Mouse (Mus musculus): ENCODE measurements around the gene Pank4. TPM values are rescaled to one million over a fixed set of nuclear protein-coding genes. Genes with fewer than 3 reads are reported as not detected.

Gene Pank4
- polyA plus RNA-seq, 1 experiment from 2014 or later = 50.0 TPM

GRCm38 (mm10) chr4:154964581-154965235 lies 785 bp downstream of the Pank4 start:
- DNase-seq (ENCODE audit: low spot score) (no peak), ATAC-seq (ENCODE audit: insufficient number of reproducible peaks, low FRiP score, low TSS enrichment, low read depth) (peak; percentile 23; the same call in 1 of the 2 replicates)
- Histone ChIP-seq H3K36me3 (ENCODE audit: control insufficient read depth, insufficient read depth, low read length) (peaks cover 10% of the 10 kb centered on the region), H3K9ac (ENCODE audit: low read length) (peak overlapping the region; percentile 65), H3K27me3 (ENCODE audit: control insufficient read depth, insufficient read depth, low read length) (peaks cover 40% of the 10 kb centered on the region), H3K4me3 (ENCODE audit: low read depth, low read length) (peak overlapping the region; percentile 85), H3K27ac (replicated peaks; ENCODE audit: low read depth, low read length) (peak overlapping the region; percentile 38; the same call in 1 of the 2 replicates), H3K4me2 (ENCODE audit: low read depth, severe bottlenecking) (peak overlapping the region; percentile 88), H3K4me1 (ENCODE audit: control insufficient read depth, insufficient read depth, low read length) (peaks cover 30% of the 10 kb centered on the region), H3K9me3 (ENCODE audit: control insufficient read depth, low read length) (no peaks in the 10 kb centered on the region)
- 3% methylated on average over 36 of the region's 36 CpGs for WGBS

DNA sequence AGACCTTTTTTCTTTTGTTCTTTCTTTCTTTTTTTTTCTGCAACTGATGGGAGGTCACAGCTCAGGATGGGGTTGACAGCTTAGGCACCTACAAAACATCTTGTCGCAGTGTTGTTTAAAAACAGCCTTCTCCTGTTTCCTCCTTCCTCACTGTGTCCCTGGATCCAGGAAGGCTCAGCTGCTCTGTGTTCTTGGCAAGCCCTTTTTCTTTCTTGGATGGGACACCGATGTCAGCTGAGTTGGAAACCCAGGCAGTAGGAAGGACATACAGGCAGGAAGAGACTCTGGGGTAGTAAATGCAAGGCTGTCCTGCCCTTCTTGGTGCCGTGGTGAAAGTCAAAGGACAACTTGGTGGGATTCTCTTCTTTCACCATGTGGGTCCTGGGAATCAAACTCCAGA lies 1.9 kb downstream of the Pank4 start:
- Histone ChIP-seq H3K4me1 (ENCODE audit: control insufficient read depth, insufficient read depth, low read length) (peaks cover 25% of the 10 kb centered on the region), H3K9ac (ENCODE audit: low read length) (no peak overlapping the region), H3K4me2 (ENCODE audit: low read depth, severe bottlenecking) (no peak overlapping the region), H3K27ac (replicated peaks; ENCODE audit: low read depth, low read length) (no peak overlapping the region), H3K36me3 (ENCODE audit: control insufficient read depth, insufficient read depth, low read length) (peaks cover 20% of the 10 kb centered on the region), H3K9me3 (ENCODE audit: control insufficient read depth, low read length) (no peaks in the 10 kb centered on the region), H3K4me3 (ENCODE audit: low read depth, low read length) (no peak overlapping the region), H3K27me3 (ENCODE audit: control insufficient read depth, insufficient read depth, low read length) (peaks cover 29% of the 10 kb centered on the region)
- no peak for DNase-seq (ENCODE audit: low spot score)
- ATAC-seq (ENCODE audit: insufficient number of reproducible peaks, low FRiP score, low TSS enrichment, low read depth) = no peak
- WGBS = 88% methylated on average over 3 of the region's 3 CpGs

GRCm38 (mm10) chr4:154967173-154967572 lies 3.2 kb downstream of the Pank4 start:
- peak; percentile 69 for DNase-seq (ENCODE audit: low spot score)
- 62% methylated on average over 5 of the region's 5 CpGs for WGBS

DNA sequence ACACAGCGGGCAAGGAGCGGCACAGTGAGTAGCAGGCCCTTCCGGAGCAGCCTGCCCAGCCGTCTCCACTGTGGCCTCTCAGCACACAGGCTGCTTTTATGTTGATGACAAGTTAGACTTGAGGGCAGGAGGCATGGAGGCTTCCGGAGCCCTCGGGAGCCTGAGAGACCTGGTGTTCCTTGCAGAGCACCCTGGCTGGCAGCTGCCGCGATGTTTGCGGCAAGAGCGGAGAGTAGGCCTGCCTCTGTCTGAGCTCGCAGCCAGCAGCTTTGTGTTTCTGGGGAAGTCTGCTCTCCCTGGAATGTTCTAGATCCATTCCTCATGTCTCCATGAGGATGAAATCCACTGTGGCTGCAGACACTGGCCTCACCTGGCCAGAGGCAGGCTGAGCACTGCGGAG lies 8.6 kb downstream of the Pank4 start:
- no peak for ATAC-seq (ENCODE audit: insufficient number of reproducible peaks, low FRiP score, low TSS enrichment, low read depth)
- H3K36me3 ChIP-seq (ENCODE audit: control insufficient read depth, insufficient read depth, low read length) = peaks cover 66% of the 10 kb centered on the region
- H3K4me3 ChIP-seq (ENCODE audit: low read depth, low read length) = no peak overlapping the region
- no peaks in the 10 kb centered on the region for H3K4me1 ChIP-seq (ENCODE audit: control insufficient read depth, insufficient read depth, low read length)
- 96% methylated on average over 12 of the region's 12 CpGs for WGBS
- H3K9ac ChIP-seq (ENCODE audit: low read length) = no peak overlapping the region
- no peaks in the 10 kb centered on the region for H3K9me3 ChIP-seq (ENCODE audit: control insufficient read depth, low read length)
- no peak overlapping the region for H3K4me2 ChIP-seq (ENCODE audit: low read depth, severe bottlenecking)
- no peak overlapping the region for H3K27ac ChIP-seq (replicated peaks; ENCODE audit: low read depth, low read length)
- no peaks in the 10 kb centered on the region for H3K27me3 ChIP-seq (ENCODE audit: control insufficient read depth, insufficient read depth, low read length)
- no peak for DNase-seq (ENCODE audit: low spot score)

More at GRCm38 (mm10) chr4:154967173-154967572, 3.2 kb downstream of the Pank4 start:
- no peaks in the 10 kb centered on the region for H3K9me3 ChIP-seq (ENCODE audit: control insufficient read depth, low read length)
- no peak for ATAC-seq (ENCODE audit: insufficient number of reproducible peaks, low FRiP score, low TSS enrichment, low read depth)
- no peak overlapping the region for H3K27ac ChIP-seq (replicated peaks; ENCODE audit: low read depth, low read length)
- peaks cover 16% of the 10 kb centered on the region for H3K27me3 ChIP-seq (ENCODE audit: control insufficient read depth, insufficient read depth, low read length)
- no peak overlapping the region for H3K9ac ChIP-seq (ENCODE audit: low read length)
- peaks cover 16% of the 10 kb centered on the region for H3K4me1 ChIP-seq (ENCODE audit: control insufficient read depth, insufficient read depth, low read length)
- no peak overlapping the region for H3K4me3 ChIP-seq (ENCODE audit: low read depth, low read length)
- H3K36me3 ChIP-seq (ENCODE audit: control insufficient read depth, insufficient read depth, low read length) = peaks cover 32% of the 10 kb centered on the region
- H3K4me2 ChIP-seq (ENCODE audit: low read depth, severe bottlenecking) = no peak overlapping the region

DNA sequence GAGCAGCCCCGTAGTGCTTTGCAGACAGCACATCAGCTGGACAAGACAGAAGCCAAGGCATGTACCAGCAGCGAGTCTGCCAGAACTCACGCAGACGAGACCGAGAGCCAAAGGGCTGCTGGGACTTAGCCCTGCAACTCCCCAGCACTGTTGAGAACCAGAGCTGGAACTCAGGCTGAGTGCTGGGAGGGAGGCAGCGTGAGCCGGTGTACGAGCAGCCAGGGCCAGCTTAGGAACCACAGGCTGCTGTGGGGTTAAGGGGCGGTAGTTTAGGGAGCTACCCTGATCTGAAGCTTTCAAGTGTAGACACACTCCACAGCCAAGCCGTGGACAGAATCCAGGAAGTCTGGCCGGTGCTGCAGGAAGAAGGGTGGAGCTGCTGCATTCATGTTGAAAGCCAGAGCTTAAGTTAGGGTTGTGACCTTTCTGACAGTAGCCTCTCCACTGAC lies 10.3 kb downstream of the Pank4 start:
- DNase-seq (ENCODE audit: low spot score) (no peak), ATAC-seq (ENCODE audit: insufficient number of reproducible peaks, low FRiP score, low TSS enrichment, low read depth) (no peak)
- Histone ChIP-seq H3K4me3 (ENCODE audit: low read depth, low read length) (no peak overlapping the region), H3K36me3 (ENCODE audit: control insufficient read depth, insufficient read depth, low read length) (peaks cover 72% of the 10 kb centered on the region), H3K27ac (replicated peaks; ENCODE audit: low read depth, low read length) (no peak overlapping the region), H3K9me3 (ENCODE audit: control insufficient read depth, low read length) (no peaks in the 10 kb centered on the region), H3K27me3 (ENCODE audit: control insufficient read depth, insufficient read depth, low read length) (no peaks in the 10 kb centered on the region), H3K4me1 (ENCODE audit: control insufficient read depth, insufficient read depth, low read length) (no peaks in the 10 kb centered on the region), H3K4me2 (ENCODE audit: low read depth, severe bottlenecking) (no peak overlapping the region), H3K9ac (ENCODE audit: low read length) (no peak overlapping the region)
- WGBS = 82% methylated on average over 11 of the region's 11 CpGs

DNA sequence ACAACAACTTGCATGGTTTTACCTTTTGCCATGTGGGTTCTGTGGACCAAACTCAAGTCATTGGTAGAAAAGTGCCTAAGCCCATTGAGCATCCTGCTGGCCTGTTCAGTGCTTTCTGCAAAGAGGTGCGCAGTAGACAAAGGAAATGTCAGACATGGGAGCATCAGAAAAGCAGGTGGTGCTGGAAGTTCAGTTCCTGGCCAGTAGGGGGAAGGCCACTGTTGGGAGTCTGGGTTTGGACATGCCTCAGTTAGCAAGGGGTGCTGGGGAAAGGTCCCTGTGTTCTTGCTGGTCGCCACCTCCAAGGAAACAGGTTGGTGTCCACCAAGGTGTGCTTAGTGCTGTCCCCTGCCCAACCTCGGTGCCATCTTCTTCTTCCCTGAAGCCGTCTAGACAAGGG lies 16.2 kb downstream of the Pank4 start:
- Histone ChIP-seq H3K4me3 (ENCODE audit: low read depth, low read length) (no peak overlapping the region), H3K4me2 (ENCODE audit: low read depth, severe bottlenecking) (no peak overlapping the region), H3K9me3 (ENCODE audit: control insufficient read depth, low read length) (no peaks in the 10 kb centered on the region), H3K27me3 (ENCODE audit: control insufficient read depth, insufficient read depth, low read length) (peaks cover 10% of the 10 kb centered on the region), H3K4me1 (ENCODE audit: control insufficient read depth, insufficient read depth, low read length) (peaks cover 7% of the 10 kb centered on the region; the same call in 1 of the 2 replicates), H3K36me3 (ENCODE audit: control insufficient read depth, insufficient read depth, low read length) (peaks cover 29% of the 10 kb centered on the region), H3K9ac (ENCODE audit: low read length) (no peak overlapping the region), H3K27ac (replicated peaks; ENCODE audit: low read depth, low read length) (no peak overlapping the region)
- 94% methylated on average over 4 of the region's 4 CpGs for WGBS
- DNase-seq (ENCODE audit: low spot score) (no peak), ATAC-seq (ENCODE audit: insufficient number of reproducible peaks, low FRiP score, low TSS enrichment, low read depth) (no peak)

DNA sequence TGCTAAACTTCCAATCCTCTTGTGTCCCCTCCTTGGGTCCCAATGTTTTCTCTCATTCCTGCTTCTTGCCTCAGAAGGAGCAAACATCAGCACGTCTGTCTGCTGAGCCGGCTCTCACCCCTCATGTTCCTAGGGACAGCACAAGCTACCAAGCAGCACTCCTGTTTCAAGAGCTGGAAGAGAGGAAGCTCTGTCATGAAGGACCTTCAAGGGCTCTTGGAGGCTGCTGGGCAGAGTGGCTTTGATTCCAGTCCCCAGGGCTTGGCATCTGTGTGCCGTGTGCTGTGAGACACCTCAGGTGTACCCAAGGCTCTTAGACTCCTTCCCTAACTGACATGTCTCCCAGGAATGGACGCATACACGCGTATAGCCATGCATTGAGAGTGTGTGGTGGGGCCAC lies 17.2 kb downstream of the Pank4 start:
- ATAC-seq (ENCODE audit: insufficient number of reproducible peaks, low FRiP score, low TSS enrichment, low read depth) (no peak), DNase-seq (ENCODE audit: low spot score) (no peak)
- Histone ChIP-seq H3K36me3 (ENCODE audit: control insufficient read depth, insufficient read depth, low read length) (peaks cover 24% of the 10 kb centered on the region), H3K27ac (replicated peaks; ENCODE audit: low read depth, low read length) (no peak overlapping the region), H3K9me3 (ENCODE audit: control insufficient read depth, low read length) (no peaks in the 10 kb centered on the region), H3K4me3 (ENCODE audit: low read depth, low read length) (no peak overlapping the region), H3K27me3 (ENCODE audit: control insufficient read depth, insufficient read depth, low read length) (peaks cover 10% of the 10 kb centered on the region), H3K9ac (ENCODE audit: low read length) (no peak overlapping the region), H3K4me2 (ENCODE audit: low read depth, severe bottlenecking) (no peak overlapping the region), H3K4me1 (ENCODE audit: control insufficient read depth, insufficient read depth, low read length) (peaks cover 7% of the 10 kb centered on the region)
- 89% methylated on average over 6 of the region's 6 CpGs for WGBS

DNA sequence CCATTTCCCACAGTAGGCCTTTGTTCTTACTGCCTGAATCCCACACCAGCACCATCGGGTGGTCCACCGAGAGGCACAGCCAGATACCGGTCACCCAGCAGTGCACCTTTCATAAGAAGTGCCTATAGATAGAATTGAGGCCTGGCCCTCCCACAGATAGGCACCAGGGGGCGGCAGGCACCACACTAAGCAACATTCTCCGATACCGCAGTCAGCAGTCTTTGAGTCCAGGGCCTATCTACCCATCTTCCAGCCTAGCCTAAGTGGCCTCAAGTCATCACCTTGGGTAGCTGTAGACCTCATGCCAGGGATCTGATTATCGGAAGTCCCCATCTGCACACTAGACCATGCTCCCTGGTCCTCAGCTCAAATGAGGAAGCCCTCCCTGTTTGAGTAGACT lies 17.6 kb downstream of the Pank4 start:
- peaks cover 20% of the 10 kb centered on the region for H3K36me3 ChIP-seq (ENCODE audit: control insufficient read depth, insufficient read depth, low read length)
- DNase-seq (ENCODE audit: low spot score) (peak; percentile 70), ATAC-seq (ENCODE audit: insufficient number of reproducible peaks, low FRiP score, low TSS enrichment, low read depth) (no peak)
- WGBS = 60% methylated on average over 7 of the region's 7 CpGs
- no peaks in the 10 kb centered on the region for H3K9me3 ChIP-seq (ENCODE audit: control insufficient read depth, low read length)
- H3K27me3 ChIP-seq (ENCODE audit: control insufficient read depth, insufficient read depth, low read length) = peaks cover 10% of the 10 kb centered on the region
- no peak overlapping the region for H3K4me2 ChIP-seq (ENCODE audit: low read depth, severe bottlenecking)
- H3K27ac ChIP-seq (replicated peaks; ENCODE audit: low read depth, low read length) = no peak overlapping the region
- H3K9ac ChIP-seq (ENCODE audit: low read length) = no peak overlapping the region
- H3K4me3 ChIP-seq (ENCODE audit: low read depth, low read length) = no peak overlapping the region
- H3K4me1 ChIP-seq (ENCODE audit: control insufficient read depth, insufficient read depth, low read length) = peaks cover 7% of the 10 kb centered on the region

Measured in limb, embryonic 11.5 days (tissue).